Mouse (Mus musculus): ENCODE measurements around the gene Nlrc4. TPM values are rescaled to one million over a fixed set of nuclear protein-coding genes. Genes with fewer than 3 reads are reported as not detected.
A peak's percentile ranks its signal among the peaks of the same experiment; 100 is the strongest.

The Nlrc4 gene
- total RNA-seq, 2 experiments from 2014 or later, result 0.10 TPM

- DNase-seq, result peak; percentile 30 to 43
These were observed 34.4 kb downstream of the Nlrc4 start for GRCm38 (mm10) chr17:74424401-74425005.

GRCm38 (mm10) chr17:74420656-74421055 lies 38.3 kb downstream of the Nlrc4 start:
- no peak for DNase-seq

DNA sequence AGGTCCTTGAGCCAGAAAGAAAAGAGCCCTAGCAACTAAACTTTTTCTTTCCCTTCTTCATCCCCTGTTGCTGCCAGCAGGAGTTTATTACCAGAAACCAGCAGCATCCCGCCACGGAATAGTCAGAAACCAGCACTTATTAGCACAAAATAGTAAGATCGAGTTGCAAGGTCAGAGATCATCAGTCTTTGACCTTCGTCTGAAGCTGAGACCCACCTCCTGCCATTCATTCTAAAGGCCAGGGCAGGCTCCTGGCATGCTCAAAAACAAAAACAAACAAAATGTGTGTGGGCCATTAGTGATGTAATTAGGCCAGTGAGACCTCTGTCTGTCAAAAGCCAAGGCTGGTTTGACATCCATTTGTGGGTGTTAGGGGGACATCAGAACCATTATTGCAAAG lies 40.8 kb downstream of the Nlrc4 start:
- DNase-seq, result no peak

DNA sequence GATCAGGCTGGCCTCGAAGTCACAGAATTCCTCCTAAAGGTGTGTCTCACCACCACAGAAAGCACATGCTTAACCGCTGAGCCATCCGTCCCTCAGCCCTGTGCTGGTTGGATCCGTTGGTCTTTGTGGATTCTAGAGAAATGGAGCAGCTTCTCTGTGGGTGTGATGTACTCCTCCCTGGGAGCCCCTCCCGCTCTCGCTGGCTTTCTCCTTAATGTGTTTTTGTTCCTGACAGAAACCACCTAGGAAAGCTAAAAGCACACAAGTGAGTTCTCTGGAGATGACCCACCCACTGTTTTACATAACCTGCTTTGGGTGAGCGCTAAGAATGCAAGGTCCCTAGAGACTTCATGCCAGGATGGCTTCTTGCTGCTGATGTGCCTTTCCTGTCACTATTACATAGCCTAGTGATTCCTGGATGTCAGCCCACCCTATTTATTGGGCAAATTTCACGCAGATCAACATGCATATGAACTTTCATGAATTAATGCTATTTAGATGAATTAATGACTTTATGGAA lies 42.0 kb downstream of the Nlrc4 start:
- no peak for DNase-seq

- no peak for DNase-seq
These were observed 44.3 kb downstream of the Nlrc4 start for GRCm38 (mm10) chr17:74414671-74415070.

DNA sequence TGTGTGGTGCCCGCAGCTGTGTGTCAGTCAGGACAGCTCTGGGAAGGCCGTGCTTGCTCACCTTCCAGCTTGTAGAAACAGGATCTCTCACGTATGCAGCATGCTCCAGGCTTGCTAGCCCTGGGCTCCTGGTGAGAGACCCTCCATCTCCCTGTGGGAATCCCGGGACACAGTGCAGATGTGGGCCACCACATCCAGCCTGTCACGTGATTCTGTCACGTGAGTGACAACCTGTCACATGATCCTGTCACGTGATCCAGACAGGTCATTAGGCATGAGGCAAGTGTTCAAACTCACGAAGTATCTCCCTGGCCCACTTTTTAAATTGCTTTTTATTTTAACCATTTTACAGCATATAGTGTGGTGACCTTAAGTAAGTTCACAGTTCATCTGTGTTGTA lies 45.6 kb downstream of the Nlrc4 start:
- DNase-seq, result no peak

GRCm38 (mm10) chr17:74409722-74410121 lies 49.2 kb downstream of the Nlrc4 start:
- DNase-seq, result no peak

GRCm38 (mm10) chr17:74406487-74406886 lies 52.5 kb downstream of the Nlrc4 start:
- DNase-seq, result no peak

GRCm38 (mm10) chr17:74402486-74403222 lies 56.3 kb downstream of the Nlrc4 start:
- no peak for DNase-seq

DNA sequence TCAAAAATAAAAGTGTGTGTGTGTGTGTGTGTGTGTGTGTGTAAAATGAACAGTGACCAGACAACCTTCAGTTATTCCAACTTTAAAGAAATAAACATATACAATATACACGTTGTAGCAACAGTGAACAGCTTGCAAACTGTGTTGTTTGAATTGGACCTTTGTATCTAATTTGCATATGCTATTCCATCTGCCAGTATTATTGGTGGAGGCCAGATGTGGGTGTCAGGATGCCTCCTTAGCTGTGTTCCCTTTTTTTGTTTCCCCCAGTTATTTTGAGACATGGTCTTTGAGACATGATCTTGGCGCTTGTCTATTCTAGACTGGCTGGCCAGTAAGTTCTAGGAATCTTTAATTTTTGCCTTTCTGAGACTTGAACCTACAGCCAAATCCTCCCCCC lies 61.8 kb downstream of the Nlrc4 start:
- DNase-seq, result no peak

DNA sequence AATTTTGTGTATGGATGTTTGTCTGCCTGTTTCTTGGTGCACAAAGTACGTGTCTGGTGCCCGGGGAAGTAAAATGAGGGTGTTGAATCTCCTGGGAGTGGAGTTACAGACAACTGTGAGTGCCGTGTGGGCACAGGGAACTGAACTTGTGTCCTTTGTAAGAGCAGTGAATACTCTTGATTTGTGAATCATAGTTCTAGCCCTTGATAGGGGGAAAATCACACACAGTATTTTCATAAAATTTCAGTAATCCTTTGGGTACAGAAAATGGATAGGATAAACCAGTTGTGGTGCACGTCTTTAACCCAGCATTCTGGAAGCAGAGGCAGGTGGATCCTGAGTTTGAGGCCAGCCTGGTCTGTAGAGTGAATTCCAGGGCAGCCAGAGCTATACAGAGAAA lies 62.2 kb downstream of the Nlrc4 start:
- DNase-seq, result no peak

DNA sequence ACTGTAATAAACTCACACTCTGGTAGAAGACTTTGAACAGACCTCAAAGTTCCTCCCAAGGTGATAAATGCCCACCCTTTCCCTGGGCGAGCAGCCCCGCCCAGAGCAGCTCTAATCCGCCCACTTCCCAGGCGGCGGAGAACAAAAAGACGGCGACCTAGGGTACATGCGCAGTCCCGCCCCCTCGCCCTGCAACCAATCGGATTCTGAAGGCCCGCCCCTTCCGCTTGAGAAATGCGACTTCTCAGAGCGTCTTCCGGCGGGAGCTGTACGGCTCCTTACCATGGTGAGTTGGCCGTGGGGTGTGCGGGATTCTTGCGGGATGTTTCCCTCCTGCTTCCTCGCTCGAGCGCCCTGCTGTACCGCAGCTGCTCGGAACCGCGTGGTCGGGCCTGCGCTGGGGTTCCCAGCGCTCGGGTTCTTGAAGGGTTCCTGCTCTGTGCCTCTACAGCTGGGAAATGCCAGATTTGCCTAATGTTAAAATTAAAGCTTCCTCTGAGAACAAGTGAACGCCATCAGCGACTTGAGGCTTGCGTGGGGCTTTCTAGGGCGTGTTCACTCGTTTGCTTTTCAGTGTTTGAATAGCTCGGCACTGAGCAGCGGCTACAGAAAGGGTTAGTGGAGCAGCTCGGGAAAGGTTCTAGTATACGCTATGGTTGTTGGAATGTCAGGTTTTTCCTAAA lies 63.4 kb downstream of the Nlrc4 start, which contains the start of gene Slc30a6:
TSS of gene Slc30a6 (plus strand) at position 226 of the 683 bp plus-strand sequence.
- DNase-seq, result peak; percentile 95 to 96

DNA sequence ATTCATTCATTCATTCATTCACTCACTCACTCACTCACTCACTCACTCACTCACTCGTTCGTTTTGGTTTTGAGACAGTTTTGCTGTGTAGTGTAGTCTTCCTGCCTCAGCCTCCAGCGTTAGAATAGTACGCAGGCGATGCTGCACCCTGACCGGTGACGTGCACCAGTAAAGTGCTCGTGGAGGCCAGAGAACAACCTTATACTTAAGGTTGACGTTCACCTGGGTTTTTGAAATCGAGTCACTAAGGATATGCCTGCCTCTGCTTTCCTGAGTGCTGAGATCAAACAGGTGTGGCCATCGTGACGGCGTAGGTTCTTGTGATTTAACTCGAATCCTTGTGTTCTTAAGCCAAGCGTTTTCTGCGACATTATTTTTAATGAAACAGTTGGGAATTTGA lies 64.1 kb downstream of the Nlrc4 start:
- no peak for DNase-seq

GRCm38 (mm10) chr17:74394381-74394780 lies 64.6 kb downstream of the Nlrc4 start:
- DNase-seq, result no peak

GRCm38 (mm10) chr17:74389847-74390246 lies 69.1 kb downstream of the Nlrc4 start:
- DNase-seq, result no peak

GRCm38 (mm10) chr17:74386657-74387056 lies 72.3 kb downstream of the Nlrc4 start:
- no peak for DNase-seq

DNA sequence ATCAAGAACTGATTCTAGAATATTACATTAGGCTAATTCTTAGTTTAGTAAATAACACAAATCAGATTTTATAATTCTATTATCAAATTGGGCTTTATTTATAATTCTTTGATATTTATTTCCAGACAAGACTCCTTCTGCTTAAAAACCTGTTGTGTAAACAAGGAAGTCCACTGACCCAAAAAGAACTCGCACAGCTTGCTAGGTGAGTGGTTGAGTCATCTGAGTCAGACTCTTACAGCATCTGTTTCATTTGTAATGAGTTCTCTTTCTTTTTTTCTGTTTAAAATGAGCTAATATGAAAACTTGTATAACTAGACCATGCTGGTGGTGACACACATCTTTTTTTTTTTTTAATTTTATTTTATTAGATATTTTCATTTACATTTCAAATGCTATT lies 82.0 kb downstream of the Nlrc4 start:
- no peak for DNase-seq

Other genes starting within 250 kb of the Nlrc4 start
- 10 to 100 TPM; 50.0 to 50.2 TPM for gene Memo1, start 163.6 kb downstream of the Nlrc4 start, total RNA-seq (2021)
- gene Dpy30, start 135.2 kb downstream of the Nlrc4 start, total RNA-seq (2021), result 10 to 100 TPM; 50.9 to 54.4 TPM
- 10 to 100 TPM; 59.2 to 60.5 TPM for gene Spast, start 120.2 kb downstream of the Nlrc4 start, total RNA-seq (2021)
- 10 to 100 TPM; 17.0 to 19.0 TPM for gene Slc30a6, start 63.5 kb downstream of the Nlrc4 start, total RNA-seq (2021)
- gene Yipf4, start 30.4 kb upstream of the Nlrc4 start, total RNA-seq (2021), result 10 to 100 TPM; 80.0 to 96.8 TPM
- 100 to 1,000 TPM; 116 to 131 TPM for gene Birc6, start 69.2 kb upstream of the Nlrc4 start, total RNA-seq (2021)